Mouse (Mus musculus): ENCODE data around the gene Agfg2.

DNA sequence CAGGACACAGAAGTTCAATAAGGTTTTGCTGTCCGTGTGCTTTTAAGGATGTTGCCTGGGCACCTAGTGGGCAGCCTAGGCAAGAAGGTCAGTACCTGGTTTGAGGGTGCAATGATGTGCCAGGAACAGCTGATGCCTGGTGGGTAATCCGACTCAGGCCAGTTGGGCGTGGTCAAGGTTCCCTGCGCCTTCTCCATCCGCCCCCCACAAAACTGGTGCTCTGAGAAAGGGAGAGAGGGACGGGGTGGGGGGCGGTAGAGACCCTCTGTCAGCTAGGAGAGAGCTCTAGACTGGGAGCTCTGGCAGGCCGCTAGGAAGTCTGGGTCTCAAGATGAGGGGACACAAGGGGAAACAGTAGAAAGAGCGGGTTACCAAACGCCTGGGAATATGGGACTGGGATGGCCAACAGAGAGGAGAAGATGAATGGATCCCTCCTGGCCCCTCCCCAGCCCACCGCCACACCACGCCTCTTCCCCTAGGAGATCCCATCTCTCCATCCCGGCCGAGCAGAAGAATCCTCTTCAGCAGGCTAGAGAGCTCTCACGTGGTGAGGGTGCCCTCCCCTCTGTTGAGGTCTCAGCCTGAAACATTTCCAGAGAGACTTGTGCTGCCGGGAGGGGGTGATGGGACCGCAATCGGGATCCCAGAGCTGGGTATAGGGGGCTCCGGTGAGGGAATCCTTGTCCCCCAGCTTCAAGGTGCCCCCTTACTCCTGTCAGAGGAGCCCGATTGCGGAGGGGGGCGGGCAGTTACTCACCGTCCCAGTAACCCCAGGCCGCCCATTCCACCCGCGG lies 76.5 kb downstream of the Agfg2 start:
- TF ChIP-seq CTCF (IDR thresholded peaks at IDR 0.05; ENCODE audit: insufficient read depth, low read depth, low read length) (no peak), POLR2A (IDR thresholded peaks at IDR 0.05; ENCODE audit: insufficient read depth, low read depth, low read length) (no peak)
